ENCODE assay signal across 10 mouse cellular contexts in the genomic region with DNA sequence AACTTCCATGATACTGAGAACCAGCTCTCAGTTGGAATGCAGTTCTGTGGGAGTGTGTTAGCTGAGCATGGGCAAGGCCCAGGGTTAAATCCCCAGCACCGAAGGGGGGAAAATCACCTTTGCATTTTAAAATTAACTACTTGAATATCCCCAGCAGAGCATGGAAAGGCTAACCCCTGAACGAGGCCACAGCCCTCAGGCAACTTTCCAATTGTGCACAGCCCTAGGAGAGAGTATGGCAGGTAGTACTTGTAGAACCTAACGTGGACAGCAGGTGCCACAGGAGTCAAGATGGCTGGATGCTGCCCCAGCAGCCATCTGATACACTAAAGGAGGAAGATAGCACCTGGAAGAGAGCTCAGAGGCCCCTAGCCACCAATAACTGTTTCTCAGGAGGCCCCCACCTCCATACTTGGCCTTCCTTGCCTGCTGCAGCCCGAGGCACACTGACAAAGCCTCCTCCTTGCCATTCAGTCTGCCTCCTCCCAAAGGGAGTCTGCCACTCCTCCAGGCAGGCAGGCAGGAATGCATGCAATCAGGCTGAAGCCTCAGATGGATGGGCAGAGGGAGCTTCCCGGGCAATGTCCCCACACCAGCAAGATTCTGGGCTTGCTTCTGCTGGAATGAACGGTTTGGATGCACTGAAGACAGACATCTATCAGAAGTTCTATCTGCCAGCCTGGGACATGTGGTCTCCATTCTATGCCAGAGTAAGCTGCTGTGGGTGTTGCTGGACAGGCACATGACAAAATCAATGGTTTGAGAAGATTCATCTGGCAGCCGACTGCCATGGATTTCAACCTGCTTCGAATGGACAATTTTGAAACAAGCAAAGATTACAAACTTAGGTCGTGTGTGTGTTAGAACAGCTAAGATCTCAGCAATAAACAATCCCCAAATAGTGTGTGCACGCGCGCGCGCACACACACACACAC. TPM values are rescaled to one million over a fixed set of nuclear protein-coding genes. Genes with fewer than 3 reads are reported as not detected.
A peak's percentile ranks its signal among the peaks of the same experiment; 100 is the strongest.
DNase-seq lines count a peak whose midpoint lies in the region; ATAC-seq and TF ChIP-seq lines count a peak whose summit lies in the region.
"Had no signal": no experiment of that assay in that cellular context is flagged by ENCODE, and none has a peak within 500 bp of the region (broad histone marks: within the 10 kb centered on the region; RNA-seq: fewer than 3 reads in every experiment).

No protein-coding gene starts in this region.

- ATAC-seq in heart, postnatal 0 days (ENCODE audit: insufficient read depth, low read depth) = no peak
- ATAC-seq in lung, embryonic 14.5 days (ENCODE audit: insufficient read depth) = no peak
- no peak for ATAC-seq in intestine, embryonic 16.5 days

- no peaks in the 10 kb centered on the region for H3K9me3 ChIP-seq in heart, postnatal 0 days (replicated peaks; ENCODE audit: control insufficient read depth, low read length)
- no peaks in the 10 kb centered on the region for H3K9me3 ChIP-seq in lung, embryonic 14.5 days (ENCODE audit: low read depth, low read length)
- no peaks in the 10 kb centered on the region for H3K9me3 ChIP-seq in intestine, embryonic 16.5 days (ENCODE audit: control insufficient read depth, low read length)
- H3K9me3 ChIP-seq: embryonic facial prominence, embryonic 12.5 days; liver, embryonic 13.5 days had no signal

- TF ChIP-seq EP300 in heart, postnatal 0 days (IDR thresholded peaks at IDR 0.05; ENCODE audit: low read depth) = no peak
- no peak for TF ChIP-seq EP300 in heart, adult 2 months (IDR thresholded peaks at IDR 0.05; ENCODE audit: insufficient read depth, low read depth, low read length)

- no peaks in the 10 kb centered on the region for H3K27me3 ChIP-seq in heart, postnatal 0 days (ENCODE audit: control insufficient read depth, insufficient read depth, low read length)
- H3K27me3 ChIP-seq in heart, adult 2 months (ENCODE audit: control insufficient read depth, insufficient read depth, low read length) = no peaks in the 10 kb centered on the region
- H3K27me3 ChIP-seq in lung, embryonic 14.5 days (ENCODE audit: insufficient read depth, low read length) = no peaks in the 10 kb centered on the region
- no peaks in the 10 kb centered on the region for H3K27me3 ChIP-seq in intestine, embryonic 16.5 days (replicated peaks; ENCODE audit: control insufficient read depth, insufficient read depth, low read length)
- H3K27me3 ChIP-seq: liver, embryonic 13.5 days had no signal

- no peak overlapping the region for H3K4me2 ChIP-seq in heart, postnatal 0 days (ENCODE audit: low read depth, low read length)
- no peak overlapping the region for H3K4me2 ChIP-seq in lung, embryonic 14.5 days
- H3K4me2 ChIP-seq in intestine, embryonic 16.5 days (ENCODE audit: low read depth, low read length) = no peak overlapping the region
- H3K4me2 ChIP-seq: embryonic facial prominence, embryonic 12.5 days; liver, embryonic 13.5 days had no signal

- 70% methylated on average over 14 of the region's 14 CpGs for WGBS in heart, postnatal 0 days
- WGBS in heart, adult 2 months = 71% methylated on average over 14 of the region's 14 CpGs
- WGBS in lung, embryonic 14.5 days = 77% methylated on average over 14 of the region's 14 CpGs
- 78% methylated on average over 14 of the region's 14 CpGs for WGBS in intestine, embryonic 16.5 days

- peaks cover 49% of the 10 kb centered on the region for H3K4me1 ChIP-seq in heart, postnatal 0 days (ENCODE audit: control insufficient read depth, insufficient read depth)
- peaks cover 25% of the 10 kb centered on the region for H3K4me1 ChIP-seq in heart, adult 2 months (ENCODE audit: control insufficient read depth, insufficient read depth, low read length)
- peaks cover 14% of the 10 kb centered on the region for H3K4me1 ChIP-seq in lung, embryonic 14.5 days (ENCODE audit: insufficient read depth)
- H3K4me1 ChIP-seq in brown adipose tissue, adult 24 weeks (ENCODE audit: control insufficient read depth, insufficient read depth, insufficient read length, low read length) = peaks cover 31% of the 10 kb centered on the region
- H3K4me1 ChIP-seq in intestine, embryonic 16.5 days (ENCODE audit: control insufficient read depth, insufficient read depth, low read length) = peaks cover 50% of the 10 kb centered on the region

- no peak for TF ChIP-seq POLR2A in heart, adult 2 months (IDR thresholded peaks at IDR 0.05; ENCODE audit: insufficient read depth, low read depth, low read length)

- no peak overlapping the region for H3K4me3 ChIP-seq in heart, postnatal 0 days (ENCODE audit: low read depth, low read length)
- H3K4me3 ChIP-seq in heart, adult 2 months = no peak overlapping the region
- no peak overlapping the region for H3K4me3 ChIP-seq in lung, embryonic 14.5 days (ENCODE audit: low read depth, low read length)
- H3K4me3 ChIP-seq in brown adipose tissue, adult 24 weeks (ENCODE audit: insufficient read depth, low read depth, low read length) = no peak overlapping the region
- H3K4me3 ChIP-seq in intestine, embryonic 16.5 days (ENCODE audit: low read length) = no peak overlapping the region
- H3K4me3 ChIP-seq: embryonic facial prominence, embryonic 12.5 days; liver, embryonic 13.5 days had no signal

- peaks cover 7% of the 10 kb centered on the region for H3K79me2 ChIP-seq in heart, adult 2 months (replicated peaks; ENCODE audit: control insufficient read depth, insufficient read depth, low read length)

- no peak overlapping the region for H3K9ac ChIP-seq in heart, postnatal 0 days (replicated peaks; ENCODE audit: low read depth, low read length)
- H3K9ac ChIP-seq in heart, adult 2 months (ENCODE audit: low read depth, low read length) = no peak overlapping the region
- H3K9ac ChIP-seq in lung, embryonic 14.5 days = no peak overlapping the region
- H3K9ac ChIP-seq in intestine, embryonic 16.5 days (ENCODE audit: low read depth, low read length) = peak overlapping the region; percentile 11; the same call in 1 of the 2 replicates
- H3K9ac ChIP-seq: embryonic facial prominence, embryonic 12.5 days; liver, embryonic 13.5 days had no signal

- intact Hi-C loops in heart, adult 2 months (cut with DNase I) = no loop called here

- peak overlapping the region; percentile 73 for H3K27ac ChIP-seq in heart, postnatal 0 days (ENCODE audit: low read depth)
- H3K27ac ChIP-seq in heart, adult 2 months = no peak overlapping the region; the same call in 1 of the 2 replicates
- peak overlapping the region; percentile 5; the same call in 1 of the 2 replicates for H3K27ac ChIP-seq in lung, embryonic 14.5 days (ENCODE audit: low read depth)
- H3K27ac ChIP-seq in brown adipose tissue, adult 24 weeks (replicated peaks; ENCODE audit: low read depth, low read length) = peak overlapping the region; percentile 96
- no peak overlapping the region for H3K27ac ChIP-seq in intestine, embryonic 16.5 days (ENCODE audit: low read length)
- H3K27ac ChIP-seq: liver, embryonic 13.5 days had no signal

- no peak for DNase-seq in heart, postnatal 0 days (ENCODE audit: low spot score)
- DNase-seq in heart, adult 2 months = no peak
- DNase-seq in lung, embryonic 14.5 days = no peak
- DNase-seq in lung, postnatal 14 days = no peak
- DNase-seq in cerebellum, adult 9-10 months = no peak
- DNase-seq: liver, embryonic 13.5 days; thymus, adult 18-20 months had no signal

- TF ChIP-seq CTCF in heart, postnatal 0 days (IDR thresholded peaks at IDR 0.05; ENCODE audit: low read depth) = no peak
- TF ChIP-seq CTCF in heart, adult 2 months (IDR thresholded peaks at IDR 0.05) = no peak
- TF ChIP-seq CTCF in lung, embryonic 14.5 days (IDR thresholded peaks at IDR 0.05; ENCODE audit: low read depth) = no peak

- no peaks in the 10 kb centered on the region; the same call in 1 of the 2 replicates for H3K36me3 ChIP-seq in heart, postnatal 0 days (replicated peaks; ENCODE audit: control insufficient read depth, insufficient read depth, low read length)
- H3K36me3 ChIP-seq in heart, adult 2 months (ENCODE audit: control insufficient read depth, insufficient read depth, low read length) = 0 out of 2 replicates have a peak, but pooled peaks cover 2% of the 10 kb centered on the region
- H3K36me3 ChIP-seq in lung, embryonic 14.5 days (ENCODE audit: insufficient read depth) = peaks cover 2% of the 10 kb centered on the region; the same call in 1 of the 2 replicates
- H3K36me3 ChIP-seq in intestine, embryonic 16.5 days (ENCODE audit: control insufficient read depth, insufficient read depth, low read length) = no peaks in the 10 kb centered on the region
- H3K36me3 ChIP-seq: embryonic facial prominence, embryonic 12.5 days; liver, embryonic 13.5 days had no signal

RNA-seq across cellular contexts. Expression of a gene that starts 10.7 kb away (rescaled TPM):
- total RNA-seq in heart, postnatal 0 days (2014; rRNA removed; ENCODE audit: low replicate concordance) = 89.5 and 118 TPM in 2 replicates
- polyA plus RNA-seq in heart, postnatal 0 days (2015; fragmentation: Nextera tagmentation; extraction: Ambion mirVana) = 48.0 and 50.7 TPM in 2 replicates
- total RNA-seq in heart, adult 2 months (2021) = 100 to 1,000 TPM in 1 of 2 experiments, 10 to 100 TPM in 1; 85.8 to 101 TPM
- 46.8 and 65.3 TPM in 2 replicates for polyA plus RNA-seq in heart, adult 2 months (2012; rRNA removed)
- 99.5 and 104 TPM in 2 replicates for polyA plus RNA-seq in lung, embryonic 14.5 days (2014; fragmentation: Nextera tagmentation; extraction: Ambion mirVana)
- polyA plus RNA-seq in brown adipose tissue, adult 24 weeks (2012; ENCODE audit: insufficient read depth, insufficient read length, missing spikeins) = 31.0 and 45.7 TPM in 2 replicates
- 62.2 and 62.5 TPM in 2 replicates for polyA plus RNA-seq in intestine, embryonic 16.5 days (2015; fragmentation: Nextera tagmentation; extraction: Ambion mirVana)

Comparison
In these comparisons a context has a peak if more than half of its experiments do, and no peak if none do; other contexts are left out.
1. H3K27ac ChIP-seq: peak in heart, postnatal 0 days (single experiment), lung, embryonic 14.5 days (single experiment) and brown adipose tissue, adult 24 weeks (single experiment); none in heart, adult 2 months (single experiment) and intestine, embryonic 16.5 days (single experiment).